Mouse (Mus musculus): ENCODE measurements around the gene Chst7. TPM values are rescaled to one million over a fixed set of nuclear protein-coding genes. Genes with fewer than 3 reads are reported as not detected.

Chst7 gene
- not detected in 2 replicates for total RNA-seq (2023)

GRCm38 (mm10) chrX:20059381-20059971 is at the start of gene Chst7:
Gene Chst7, plus strand, starts transcription at chrX:20059560.

Other genes starting within 250 kb of the Chst7 start
- 3.0 and 5.4 TPM in 2 replicates for gene Slc9a7, start 232.2 kb downstream of the Chst7 start, total RNA-seq (2023)

Measured in neutrophil, adult 65 days (primary cell).